Mouse (Mus musculus): ENCODE results near the gene Ncoa1. TPM values are rescaled to one million over a fixed set of nuclear protein-coding genes. Genes with fewer than 3 reads are reported as not detected.

Gene Ncoa1
- 9.5 and 10.3 TPM in 2 replicates for polyA plus RNA-seq (2014; fragmentation: Nextera tagmentation; extraction: Ambion mirVana)

- H3K4me1 ChIP-seq (replicated peaks; ENCODE audit: control insufficient read depth, insufficient read depth, low read length) = no peaks in the 10 kb centered on the region
- peak within 1 kb of the TSS; percentile 85 for H3K9ac ChIP-seq (ENCODE audit: low read length)
- peak within 1 kb of the TSS; percentile 81 for H3K27ac ChIP-seq (ENCODE audit: low read depth)
- H3K9me3 ChIP-seq (ENCODE audit: control insufficient read depth, low read length) = no peaks in the 10 kb centered on the region
- peak within 1 kb of the TSS; percentile 80 for H3K4me2 ChIP-seq (ENCODE audit: low read length)
- H3K27me3 ChIP-seq (replicated peaks; ENCODE audit: control insufficient read depth, insufficient read depth, low read length) = peaks cover 11% of the 10 kb centered on the region; the same call in 1 of the 2 replicates
- no peaks in the 10 kb centered on the region for H3K36me3 ChIP-seq (ENCODE audit: control insufficient read depth, insufficient read depth, low read length)
- WGBS = 2% methylated on average over 61 of the region's 98 CpGs
- DNase-seq (ENCODE audit: low spot score) (peak; percentile 87), ATAC-seq (replicated peaks; ENCODE audit: low FRiP score, low TSS enrichment, low read depth) (peak; percentile 90)
- H3K4me3 ChIP-seq (ENCODE audit: low read depth, low read length) = peak within 1 kb of the TSS; percentile 86
Measured at GRCm38 (mm10) chr12:4476832-4477671, at the start of gene Ncoa1. Gene Ncoa1, minus strand, starts transcription at chr12:4477182.

DNA sequence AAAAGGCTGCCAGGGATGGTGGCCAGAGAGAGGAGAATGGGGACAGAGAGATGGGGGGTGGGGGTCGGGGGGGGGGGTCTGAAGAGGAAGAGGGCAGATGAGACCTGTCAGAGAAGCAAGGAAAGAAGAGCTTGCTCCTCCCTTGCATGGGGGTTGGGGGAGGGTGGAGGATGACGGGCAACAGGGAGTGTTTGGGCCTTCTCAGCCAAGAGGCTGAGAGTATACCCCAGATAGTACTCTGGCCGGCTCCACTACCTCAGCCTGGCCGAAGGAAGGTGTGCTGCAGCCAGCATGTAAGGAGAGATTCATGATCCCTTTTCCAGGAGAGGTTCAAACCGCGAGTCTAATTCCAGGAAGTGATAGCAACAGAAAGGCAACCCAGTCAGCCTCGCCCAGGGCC lies 47.6 kb upstream of the Ncoa1 start:
- Histone ChIP-seq H3K27me3 (replicated peaks; ENCODE audit: control insufficient read depth, insufficient read depth, low read length) (no peaks in the 10 kb centered on the region), H3K9me3 (ENCODE audit: control insufficient read depth, low read length) (no peaks in the 10 kb centered on the region), H3K4me2 (ENCODE audit: low read length) (no peak overlapping the region), H3K4me3 (ENCODE audit: low read depth, low read length) (no peak overlapping the region), H3K27ac (ENCODE audit: low read depth) (no peak overlapping the region), H3K36me3 (ENCODE audit: control insufficient read depth, insufficient read depth, low read length) (no peaks in the 10 kb centered on the region), H3K9ac (ENCODE audit: low read length) (no peak overlapping the region), H3K4me1 (replicated peaks; ENCODE audit: control insufficient read depth, insufficient read depth, low read length) (peaks cover 21% of the 10 kb centered on the region)
- 40% methylated on average over 7 of the region's 7 CpGs for WGBS
- ATAC-seq (replicated peaks; ENCODE audit: low FRiP score, low TSS enrichment, low read depth) = no peak
- DNase-seq (ENCODE audit: low spot score) = no peak

DNA sequence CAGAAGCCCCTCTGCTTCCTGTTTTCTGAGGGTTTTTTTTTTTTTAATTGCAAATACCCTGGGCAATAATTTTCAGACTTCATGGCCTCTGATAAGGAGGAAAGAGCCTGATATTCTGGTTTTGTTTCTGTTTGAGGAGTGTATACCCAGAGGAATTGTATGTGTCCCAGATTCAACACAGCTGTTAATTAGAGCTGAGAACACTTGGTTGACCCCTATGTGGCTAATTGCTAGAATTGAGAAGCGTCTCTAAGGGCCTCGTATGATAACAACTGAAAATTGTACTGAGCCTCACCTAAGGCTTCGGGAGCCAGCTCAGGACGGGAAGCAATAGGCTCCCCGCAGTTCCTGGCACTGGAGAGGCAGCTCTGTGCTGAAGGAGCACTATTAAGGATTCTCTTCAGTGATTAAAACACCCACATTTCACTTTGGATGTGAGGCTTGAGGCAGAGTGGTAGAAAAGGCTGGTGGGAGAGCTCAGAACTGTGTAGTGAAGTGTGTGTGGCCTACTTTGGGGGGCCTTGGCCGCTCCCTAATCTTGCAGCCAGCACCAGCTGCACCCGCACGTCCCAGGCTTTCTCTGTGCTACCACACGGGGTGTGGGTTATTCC lies 46.8 kb upstream of the Ncoa1 start:
- no peak for ATAC-seq (replicated peaks; ENCODE audit: low FRiP score, low TSS enrichment, low read depth)
- H3K4me3 ChIP-seq (ENCODE audit: low read depth, low read length) = no peak overlapping the region
- H3K9ac ChIP-seq (ENCODE audit: low read length) = no peak overlapping the region
- peak overlapping the region; percentile 70 for H3K27ac ChIP-seq (ENCODE audit: low read depth)
- peaks cover 21% of the 10 kb centered on the region for H3K4me1 ChIP-seq (replicated peaks; ENCODE audit: control insufficient read depth, insufficient read depth, low read length)
- H3K9me3 ChIP-seq (ENCODE audit: control insufficient read depth, low read length) = no peaks in the 10 kb centered on the region
- H3K4me2 ChIP-seq (ENCODE audit: low read length) = peak overlapping the region; percentile 38
- H3K27me3 ChIP-seq (replicated peaks; ENCODE audit: control insufficient read depth, insufficient read depth, low read length) = no peaks in the 10 kb centered on the region
- H3K36me3 ChIP-seq (ENCODE audit: control insufficient read depth, insufficient read depth, low read length) = no peaks in the 10 kb centered on the region
- peak; percentile 60 for DNase-seq (ENCODE audit: low spot score)
- WGBS = 46% methylated on average over 9 of the region's 9 CpGs

- no peaks in the 10 kb centered on the region for H3K36me3 ChIP-seq (ENCODE audit: control insufficient read depth, insufficient read depth, low read length)
- 0 out of 2 replicates have a peak, but pooled peaks have one; percentile 53 for ATAC-seq (replicated peaks; ENCODE audit: low FRiP score, low TSS enrichment, low read depth)
- peaks cover 21% of the 10 kb centered on the region for H3K4me1 ChIP-seq (replicated peaks; ENCODE audit: control insufficient read depth, insufficient read depth, low read length)
- H3K9me3 ChIP-seq (ENCODE audit: control insufficient read depth, low read length) = no peaks in the 10 kb centered on the region
- peak; percentile 78 for DNase-seq (ENCODE audit: low spot score)
- H3K27me3 ChIP-seq (replicated peaks; ENCODE audit: control insufficient read depth, insufficient read depth, low read length) = no peaks in the 10 kb centered on the region
- H3K4me3 ChIP-seq (ENCODE audit: low read depth, low read length) = no peak overlapping the region
- peak overlapping the region; percentile 70 for H3K27ac ChIP-seq (ENCODE audit: low read depth)
- H3K4me2 ChIP-seq (ENCODE audit: low read length) = peak overlapping the region; percentile 38
- H3K9ac ChIP-seq (ENCODE audit: low read length) = no peak overlapping the region
- 5% methylated on average over 10 of the region's 10 CpGs for WGBS
Measured at GRCm38 (mm10) chr12:4523208-4523607, 46.2 kb upstream of the Ncoa1 start.

DNA sequence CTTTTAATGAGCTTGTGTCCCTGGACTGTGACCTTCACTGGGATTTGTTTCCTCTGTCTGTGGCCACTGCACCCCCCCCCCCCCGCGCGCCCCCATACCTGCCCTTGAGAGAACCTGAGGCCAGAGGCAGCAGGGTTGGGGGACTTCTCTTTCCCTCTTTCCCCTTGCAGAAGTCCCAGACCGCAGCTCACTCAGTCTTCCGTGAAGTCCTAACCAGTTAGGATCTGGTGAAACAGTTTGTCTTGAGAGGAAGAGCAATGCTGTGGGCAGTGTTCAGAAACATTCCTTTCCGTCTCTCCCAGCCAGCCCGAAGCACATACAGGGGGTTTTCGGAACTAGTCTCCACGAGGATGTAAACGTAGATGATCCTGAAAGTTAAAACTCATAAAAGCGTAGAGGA lies 42.0 kb upstream of the Ncoa1 start:
- Histone ChIP-seq H3K4me3 (ENCODE audit: low read depth, low read length) (no peak overlapping the region), H3K27me3 (replicated peaks; ENCODE audit: control insufficient read depth, insufficient read depth, low read length) (no peaks in the 10 kb centered on the region), H3K4me2 (ENCODE audit: low read length) (no peak overlapping the region), H3K9me3 (ENCODE audit: control insufficient read depth, low read length) (no peaks in the 10 kb centered on the region), H3K27ac (ENCODE audit: low read depth) (no peak overlapping the region), H3K4me1 (replicated peaks; ENCODE audit: control insufficient read depth, insufficient read depth, low read length) (peaks cover 14% of the 10 kb centered on the region), H3K36me3 (ENCODE audit: control insufficient read depth, insufficient read depth, low read length) (no peaks in the 10 kb centered on the region), H3K9ac (ENCODE audit: low read length) (no peak overlapping the region)
- no peak for ATAC-seq (replicated peaks; ENCODE audit: low FRiP score, low TSS enrichment, low read depth)
- 75% methylated on average over 11 of the region's 11 CpGs for WGBS
- no peak for DNase-seq (ENCODE audit: low spot score)

- no peaks in the 10 kb centered on the region for H3K27me3 ChIP-seq (replicated peaks; ENCODE audit: control insufficient read depth, insufficient read depth, low read length)
- no peak overlapping the region for H3K4me3 ChIP-seq (ENCODE audit: low read depth, low read length)
- H3K4me2 ChIP-seq (ENCODE audit: low read length) = no peak overlapping the region
- H3K4me1 ChIP-seq (replicated peaks; ENCODE audit: control insufficient read depth, insufficient read depth, low read length) = no peaks in the 10 kb centered on the region
- 67% methylated on average over 12 of the region's 12 CpGs for WGBS
- ATAC-seq (replicated peaks; ENCODE audit: low FRiP score, low TSS enrichment, low read depth) = no peak
- no peaks in the 10 kb centered on the region for H3K36me3 ChIP-seq (ENCODE audit: control insufficient read depth, insufficient read depth, low read length)
- no peaks in the 10 kb centered on the region for H3K9me3 ChIP-seq (ENCODE audit: control insufficient read depth, low read length)
- H3K9ac ChIP-seq (ENCODE audit: low read length) = no peak overlapping the region
- no peak overlapping the region for H3K27ac ChIP-seq (ENCODE audit: low read depth)
- DNase-seq (ENCODE audit: low spot score) = peak; percentile 46
Measured at GRCm38 (mm10) chr12:4509591-4510061, 32.6 kb upstream of the Ncoa1 start.

DNA sequence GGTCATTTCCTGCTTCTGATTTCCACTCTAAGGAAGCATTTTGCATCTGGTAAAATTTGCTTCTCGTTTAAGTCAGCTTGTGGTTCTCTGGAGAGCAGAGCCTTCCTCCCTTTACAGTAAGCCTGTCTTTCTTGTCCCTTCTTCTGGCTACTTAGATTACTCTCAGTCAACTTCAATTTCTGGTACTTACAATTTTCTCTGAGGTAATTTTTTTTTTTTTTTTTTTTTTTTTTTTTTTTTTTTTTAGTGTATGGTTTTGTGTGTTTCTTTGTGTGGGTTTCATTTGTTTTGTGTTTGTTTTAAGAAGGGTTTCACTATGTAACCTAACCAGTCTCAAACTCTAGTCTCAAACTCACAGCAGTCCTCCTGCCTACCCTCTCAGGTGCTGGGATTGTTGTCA lies 31.2 kb upstream of the Ncoa1 start:
- Histone ChIP-seq H3K4me3 (ENCODE audit: low read depth, low read length) (no peak overlapping the region), H3K36me3 (ENCODE audit: control insufficient read depth, insufficient read depth, low read length) (no peaks in the 10 kb centered on the region), H3K4me1 (replicated peaks; ENCODE audit: control insufficient read depth, insufficient read depth, low read length) (no peaks in the 10 kb centered on the region), H3K4me2 (ENCODE audit: low read length) (no peak overlapping the region), H3K27me3 (replicated peaks; ENCODE audit: control insufficient read depth, insufficient read depth, low read length) (no peaks in the 10 kb centered on the region), H3K9ac (ENCODE audit: low read length) (no peak overlapping the region), H3K27ac (ENCODE audit: low read depth) (no peak overlapping the region), H3K9me3 (ENCODE audit: control insufficient read depth, low read length) (no peaks in the 10 kb centered on the region)
- no peak for ATAC-seq (replicated peaks; ENCODE audit: low FRiP score, low TSS enrichment, low read depth)
- peak; percentile 13 for DNase-seq (ENCODE audit: low spot score)
- WGBS = 77% methylated on average over 1 of the region's 1 CpGs

- H3K27ac ChIP-seq (ENCODE audit: low read depth) = no peak overlapping the region
- ATAC-seq (replicated peaks; ENCODE audit: low FRiP score, low TSS enrichment, low read depth) = no peak
- no peaks in the 10 kb centered on the region for H3K27me3 ChIP-seq (replicated peaks; ENCODE audit: control insufficient read depth, insufficient read depth, low read length)
- DNase-seq (ENCODE audit: low spot score) = peak; percentile 29
- no peak overlapping the region for H3K4me2 ChIP-seq (ENCODE audit: low read length)
- no peak overlapping the region for H3K9ac ChIP-seq (ENCODE audit: low read length)
- H3K4me1 ChIP-seq (replicated peaks; ENCODE audit: control insufficient read depth, insufficient read depth, low read length) = no peaks in the 10 kb centered on the region
- no peaks in the 10 kb centered on the region for H3K36me3 ChIP-seq (ENCODE audit: control insufficient read depth, insufficient read depth, low read length)
- H3K9me3 ChIP-seq (ENCODE audit: control insufficient read depth, low read length) = no peaks in the 10 kb centered on the region
- no peak overlapping the region for H3K4me3 ChIP-seq (ENCODE audit: low read depth, low read length)
- WGBS = 32% methylated on average over 6 of the region's 6 CpGs
Measured at GRCm38 (mm10) chr12:4507461-4507860, 30.5 kb upstream of the Ncoa1 start.

Measured in intestine, embryonic 14.5 days (tissue).